Mouse (Mus musculus): Measurements from ENCODE around the gene Upk1a. TPM values are rescaled to one million over a fixed set of nuclear protein-coding genes. Genes with fewer than 3 reads are reported as not detected.

Gene Upk1a
- polyA plus RNA-seq, 1 experiment from 2014 or later, result 7.3 TPM

DNA sequence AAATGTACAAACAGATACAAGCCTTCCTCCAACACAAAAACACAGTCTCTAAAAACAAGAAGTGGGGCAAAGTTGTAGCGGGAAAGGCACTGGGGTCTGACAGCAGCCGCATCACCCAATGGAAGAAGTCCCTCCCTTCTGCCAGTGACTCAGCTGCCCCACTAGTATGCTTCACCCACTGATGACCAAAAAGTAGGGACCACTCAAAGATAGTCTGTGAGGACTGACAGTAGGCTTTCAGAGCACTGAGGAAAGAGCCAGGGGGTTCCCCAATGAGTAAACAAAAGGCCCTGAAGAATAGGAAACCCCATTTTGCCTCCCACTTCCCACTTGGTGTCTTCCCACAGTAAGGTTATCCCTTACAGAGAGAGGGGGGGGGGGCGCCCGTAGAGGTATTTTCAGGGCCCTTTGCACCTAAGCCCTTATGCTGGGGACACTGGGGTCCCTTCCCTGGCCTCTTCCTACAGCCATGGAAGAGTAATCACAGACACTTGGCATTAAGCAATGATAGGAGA, 18.1 kb downstream of the Upk1a start:
- H3K9me3 ChIP-seq (ENCODE audit: control insufficient read depth, low read length), result no peaks in the 10 kb centered on the region; the same call in 1 of the 2 replicates
- no peak overlapping the region for H3K9ac ChIP-seq (ENCODE audit: low read depth, low read length)
- no peaks in the 10 kb centered on the region for H3K36me3 ChIP-seq (ENCODE audit: control insufficient read depth, insufficient read depth, low read length)
- 68% methylated on average over 4 of the region's 4 CpGs for WGBS
- ATAC-seq, result no peak
- H3K4me1 ChIP-seq (ENCODE audit: control insufficient read depth, insufficient read depth, low read length), result peaks cover 13% of the 10 kb centered on the region
- H3K27me3 ChIP-seq (replicated peaks; ENCODE audit: control insufficient read depth, insufficient read depth, low read length), result no peaks in the 10 kb centered on the region
- no peak overlapping the region for H3K4me3 ChIP-seq (ENCODE audit: low read length)
- no peak overlapping the region for H3K27ac ChIP-seq (ENCODE audit: low read length)
- H3K4me2 ChIP-seq (ENCODE audit: low read depth, low read length), result no peak overlapping the region

DNA sequence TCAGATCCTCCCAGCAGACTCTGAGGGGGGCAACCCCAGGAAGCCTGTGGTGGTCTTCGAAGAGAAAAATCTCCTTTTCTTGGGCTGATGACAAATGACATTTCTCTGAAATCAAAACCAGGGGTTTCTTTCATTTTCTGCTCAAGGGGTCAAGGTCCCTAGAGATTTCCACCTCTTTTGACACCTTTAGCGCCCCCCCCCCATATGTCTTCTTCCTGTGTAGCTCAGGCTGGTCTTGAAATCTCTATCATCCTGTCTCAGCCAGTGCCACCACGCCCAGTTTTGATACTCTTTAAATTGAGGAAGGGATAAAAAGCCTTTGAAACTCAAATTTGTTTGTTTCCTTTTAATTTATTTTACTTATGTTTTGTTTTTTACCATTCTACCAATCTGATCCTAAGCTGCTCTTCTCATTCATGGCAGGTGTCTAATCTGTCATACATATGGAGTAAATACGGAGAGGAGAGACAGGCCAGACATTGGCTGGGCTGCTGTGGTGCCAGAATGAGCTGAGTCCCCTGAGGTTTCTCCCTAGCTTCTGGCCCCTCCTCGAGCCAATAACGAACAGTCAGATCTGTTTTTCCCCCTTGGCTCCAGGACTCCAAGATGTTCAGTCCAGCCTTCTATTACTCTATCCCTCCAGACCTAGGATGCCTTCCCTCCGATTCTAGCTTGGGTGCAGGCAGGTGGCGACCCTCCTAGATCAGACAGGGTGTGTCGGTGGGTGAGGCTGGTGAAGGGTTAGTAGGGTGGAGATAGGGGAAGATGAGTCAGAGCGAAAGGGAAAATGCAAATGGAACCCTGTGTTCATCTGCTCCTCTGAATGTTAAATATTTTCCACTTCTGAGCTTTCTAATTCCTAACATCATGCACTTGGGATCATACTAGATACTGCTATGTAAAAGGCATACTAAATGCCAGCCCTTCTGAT, 18.8 kb downstream of the Upk1a start:
- Histone ChIP-seq H3K9ac (ENCODE audit: low read depth, low read length) (no peak overlapping the region), H3K9me3 (ENCODE audit: control insufficient read depth, low read length) (no peaks in the 10 kb centered on the region; the same call in 1 of the 2 replicates)
- 70% methylated on average over 10 of the region's 10 CpGs for WGBS

DNA sequence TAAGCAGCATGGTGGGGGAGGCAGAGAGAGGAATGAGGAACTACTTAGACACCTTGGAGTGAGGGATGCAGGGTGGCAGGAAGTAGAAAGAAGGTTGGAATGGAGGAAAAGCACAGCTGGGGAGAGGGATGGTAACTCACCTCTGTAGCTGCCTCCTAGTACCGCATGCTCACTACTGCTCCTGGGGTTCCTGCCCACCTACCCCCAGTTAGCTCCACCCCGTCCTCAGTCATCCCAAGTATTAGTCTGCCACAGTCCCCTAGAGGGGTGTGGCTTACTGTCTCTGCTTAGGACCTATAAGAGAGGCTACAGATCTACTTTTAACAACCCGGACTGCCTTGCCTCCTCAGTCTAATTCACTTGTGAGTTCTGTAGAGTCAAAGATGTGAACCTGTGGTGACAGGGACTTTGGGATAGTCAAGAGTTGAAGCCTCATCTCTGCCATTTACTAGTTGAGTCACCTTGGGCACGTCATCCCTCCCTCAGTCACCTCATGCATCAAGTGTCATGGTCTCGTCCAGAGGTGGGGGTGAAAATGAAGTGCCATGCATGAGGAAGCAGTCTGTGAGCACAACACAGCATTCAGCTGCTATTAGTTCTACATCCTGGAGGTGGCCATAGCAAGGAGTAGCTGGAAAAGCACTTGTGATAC, 19.7 kb downstream of the Upk1a start:
- Histone ChIP-seq H3K36me3 (ENCODE audit: control insufficient read depth, insufficient read depth, low read length) (no peaks in the 10 kb centered on the region), H3K27me3 (replicated peaks; ENCODE audit: control insufficient read depth, insufficient read depth, low read length) (no peaks in the 10 kb centered on the region), H3K27ac (ENCODE audit: low read length) (no peak overlapping the region), H3K4me3 (ENCODE audit: low read length) (no peak overlapping the region), H3K4me2 (ENCODE audit: low read depth, low read length) (no peak overlapping the region), H3K9ac (ENCODE audit: low read depth, low read length) (no peak overlapping the region), H3K4me1 (ENCODE audit: control insufficient read depth, insufficient read depth, low read length) (peaks cover 11% of the 10 kb centered on the region), H3K9me3 (ENCODE audit: control insufficient read depth, low read length) (no peaks in the 10 kb centered on the region)
- ATAC-seq, result no peak
- 51% methylated on average over 5 of the region's 5 CpGs for WGBS

More for the DNA sequence above, 18.8 kb downstream of the Upk1a start:
- ATAC-seq, result no peak
- Histone ChIP-seq H3K36me3 (ENCODE audit: control insufficient read depth, insufficient read depth, low read length) (no peaks in the 10 kb centered on the region), H3K4me1 (ENCODE audit: control insufficient read depth, insufficient read depth, low read length) (peaks cover 11% of the 10 kb centered on the region), H3K27ac (ENCODE audit: low read length) (no peak overlapping the region), H3K4me3 (ENCODE audit: low read length) (no peak overlapping the region), H3K27me3 (replicated peaks; ENCODE audit: control insufficient read depth, insufficient read depth, low read length) (no peaks in the 10 kb centered on the region), H3K4me2 (ENCODE audit: low read depth, low read length) (no peak overlapping the region)

DNA sequence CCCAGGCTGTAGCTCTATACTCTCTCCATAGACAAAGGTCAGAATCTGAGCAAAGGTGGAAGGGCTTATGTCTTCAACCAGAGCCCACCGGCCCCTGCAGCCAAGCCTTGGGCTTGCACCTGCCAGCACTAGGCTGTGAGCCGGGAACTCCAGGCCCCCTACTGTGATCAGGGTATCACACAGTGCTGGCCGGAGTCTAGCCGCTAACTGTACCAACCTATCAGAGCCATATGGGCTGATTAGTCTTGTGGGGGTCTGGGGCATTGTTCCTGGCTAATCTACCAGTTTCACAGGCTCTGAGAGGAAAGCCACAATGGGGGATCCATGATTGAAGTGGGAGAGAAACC, 21.1 kb downstream of the Upk1a start:
- WGBS, result 69% methylated on average over 4 of the region's 4 CpGs
- Histone ChIP-seq H3K4me3 (ENCODE audit: low read length) (no peak overlapping the region), H3K4me1 (ENCODE audit: control insufficient read depth, insufficient read depth, low read length) (peaks cover 23% of the 10 kb centered on the region), H3K4me2 (ENCODE audit: low read depth, low read length) (no peak overlapping the region), H3K27ac (ENCODE audit: low read length) (no peak overlapping the region), H3K9me3 (ENCODE audit: control insufficient read depth, low read length) (no peaks in the 10 kb centered on the region), H3K27me3 (replicated peaks; ENCODE audit: control insufficient read depth, insufficient read depth, low read length) (no peaks in the 10 kb centered on the region), H3K9ac (ENCODE audit: low read depth, low read length) (no peak overlapping the region), H3K36me3 (ENCODE audit: control insufficient read depth, insufficient read depth, low read length) (no peaks in the 10 kb centered on the region)
- no peak for ATAC-seq

DNA sequence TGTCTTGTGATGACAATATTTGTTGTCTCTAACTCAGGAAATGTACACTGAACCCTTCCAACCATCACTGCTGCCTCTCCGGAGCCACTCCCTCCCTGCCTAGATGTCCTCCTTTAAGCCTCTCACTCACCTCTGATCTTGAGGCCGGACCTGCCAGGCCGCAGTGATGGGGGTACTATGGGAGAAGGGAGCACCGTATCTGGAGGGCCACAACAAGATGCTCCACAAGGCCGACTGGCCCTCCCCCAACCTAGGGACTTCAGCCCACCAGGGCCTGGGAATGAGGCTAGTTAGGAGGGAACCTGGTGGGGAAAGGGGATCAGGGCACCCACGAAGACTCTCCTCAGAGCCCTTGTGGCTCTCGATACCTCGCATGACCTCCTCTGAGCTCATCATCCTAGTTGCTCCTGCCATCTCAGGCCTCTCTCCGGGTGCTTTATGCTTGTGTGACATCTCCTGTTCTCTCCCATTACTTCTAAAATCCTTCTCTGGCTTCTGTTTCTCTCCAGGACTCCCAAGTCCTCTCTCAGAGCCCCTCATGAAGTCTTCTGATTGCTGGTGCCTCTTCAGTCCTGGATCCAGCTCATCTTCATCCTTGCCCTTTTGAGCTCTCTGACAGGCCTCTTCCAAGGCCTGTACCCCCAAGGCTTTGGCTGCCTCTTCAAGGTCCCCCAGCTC, 21.6 kb downstream of the Upk1a start:
- no peaks in the 10 kb centered on the region for H3K27me3 ChIP-seq (replicated peaks; ENCODE audit: control insufficient read depth, insufficient read depth, low read length)
- H3K4me3 ChIP-seq (ENCODE audit: low read length), result peak overlapping the region; percentile 98
- ATAC-seq, result no peak
- H3K27ac ChIP-seq (ENCODE audit: low read length), result no peak overlapping the region
- H3K9ac ChIP-seq (ENCODE audit: low read depth, low read length), result peak overlapping the region; percentile 95; the same call in 1 of the 2 replicates
- H3K9me3 ChIP-seq (ENCODE audit: control insufficient read depth, low read length), result no peaks in the 10 kb centered on the region
- WGBS, result 83% methylated on average over 9 of the region's 9 CpGs
- H3K4me2 ChIP-seq (ENCODE audit: low read depth, low read length), result peak overlapping the region; percentile 87
- H3K4me1 ChIP-seq (ENCODE audit: control insufficient read depth, insufficient read depth, low read length), result peaks cover 24% of the 10 kb centered on the region
- H3K36me3 ChIP-seq (ENCODE audit: control insufficient read depth, insufficient read depth, low read length), result no peaks in the 10 kb centered on the region

DNA sequence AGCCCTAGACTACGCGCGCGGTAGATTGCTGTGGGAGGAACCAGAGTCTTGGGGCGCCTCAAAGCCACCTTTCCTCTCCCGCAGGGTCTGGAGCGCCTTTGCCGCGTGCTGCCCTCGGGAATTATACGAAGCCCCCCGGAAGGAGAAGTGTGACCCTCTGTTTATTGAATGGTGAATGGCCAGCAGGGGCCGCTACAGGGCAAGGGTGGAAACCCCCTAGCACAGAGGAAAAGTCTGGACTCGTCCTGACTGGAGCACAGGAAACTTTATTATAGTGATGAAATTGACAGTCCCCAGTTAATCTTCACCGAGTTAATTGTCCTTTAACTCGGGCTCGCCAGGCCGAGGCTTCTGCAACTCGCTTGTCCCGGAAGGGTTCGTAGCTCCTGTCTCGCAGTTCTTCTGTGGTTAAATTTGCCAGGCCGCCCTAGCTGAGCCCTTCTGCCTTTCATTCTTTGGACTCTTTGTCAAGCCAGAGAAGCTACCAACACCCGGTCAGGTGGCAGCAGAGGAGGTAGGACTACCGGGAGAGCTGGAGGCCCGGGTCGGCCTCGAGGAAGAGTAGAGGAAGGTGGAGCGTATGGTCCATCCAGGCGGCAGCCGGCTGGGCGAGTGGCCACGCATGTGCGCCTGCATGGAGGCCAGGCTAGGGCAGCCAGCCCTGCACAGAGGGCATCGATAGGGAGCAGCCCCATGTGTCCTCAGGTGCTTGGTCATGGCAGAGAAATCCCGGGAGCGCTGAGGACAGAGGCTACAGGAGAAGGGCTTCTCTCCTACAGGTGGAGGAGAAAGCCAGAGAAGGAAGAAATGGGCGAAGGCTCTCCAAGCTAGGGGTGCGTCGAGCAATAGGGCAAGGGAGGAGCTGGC, 23.0 kb downstream of the Upk1a start:
- H3K4me1 ChIP-seq (ENCODE audit: control insufficient read depth, insufficient read depth, low read length), result peaks cover 24% of the 10 kb centered on the region
- H3K9me3 ChIP-seq (ENCODE audit: control insufficient read depth, low read length), result no peaks in the 10 kb centered on the region
- peak; percentile 76 for ATAC-seq
- H3K4me2 ChIP-seq (ENCODE audit: low read depth, low read length), result peak overlapping the region; percentile 87
- peak overlapping the region; percentile 95 for H3K9ac ChIP-seq (ENCODE audit: low read depth, low read length)
- H3K36me3 ChIP-seq (ENCODE audit: control insufficient read depth, insufficient read depth, low read length), result peaks cover 8% of the 10 kb centered on the region
- 18% methylated on average over 40 of the region's 40 CpGs for WGBS
- no peaks in the 10 kb centered on the region for H3K27me3 ChIP-seq (replicated peaks; ENCODE audit: control insufficient read depth, insufficient read depth, low read length)
- peak overlapping the region; percentile 98 for H3K4me3 ChIP-seq (ENCODE audit: low read length)
- peak overlapping the region; percentile 96 for H3K27ac ChIP-seq (ENCODE audit: low read length)

DNA sequence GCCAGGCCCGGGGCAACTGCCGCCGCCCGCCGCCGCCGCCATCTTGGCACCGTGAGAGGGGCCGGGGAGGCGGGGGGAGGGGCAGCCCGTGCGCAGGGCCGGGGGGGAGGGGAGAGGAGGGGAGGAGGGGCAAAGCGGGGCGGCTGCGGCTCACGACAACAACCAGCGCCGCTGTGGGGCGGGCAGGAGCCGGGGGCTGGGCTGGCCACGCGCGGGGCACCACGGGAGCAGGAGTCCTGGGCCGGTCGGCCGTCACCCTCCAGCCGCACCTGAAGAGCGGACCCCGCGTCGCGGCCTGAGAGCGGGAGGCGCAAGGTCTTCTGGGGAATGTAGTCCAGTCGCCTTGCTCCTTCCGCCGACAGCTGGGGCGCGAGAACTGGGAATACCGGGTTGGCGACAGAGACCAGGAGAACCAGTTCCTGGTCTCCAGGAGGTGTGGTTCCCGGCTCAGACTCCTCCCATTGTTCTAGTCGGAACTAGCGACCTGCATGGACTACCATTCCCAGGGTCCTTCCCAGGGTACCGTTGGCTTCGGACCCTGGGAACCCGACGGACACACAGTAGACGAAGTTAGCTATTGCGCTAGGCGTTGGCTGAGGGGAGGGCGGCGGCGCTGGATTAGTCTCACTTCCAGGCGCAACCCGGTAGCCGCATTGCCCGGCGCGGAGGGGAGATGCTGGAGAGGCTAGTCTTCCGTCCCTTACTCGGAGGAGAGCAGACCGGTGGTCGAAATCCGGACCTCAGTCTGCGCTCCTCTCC, 23.8 kb downstream of the Upk1a start, which contains the start of gene Kmt2b:
TSS of gene Kmt2b (minus strand) at position 51 of the 759 bp plus-strand sequence.
- Histone ChIP-seq H3K9me3 (ENCODE audit: control insufficient read depth, low read length) (no peaks in the 10 kb centered on the region), H3K4me1 (ENCODE audit: control insufficient read depth, insufficient read depth, low read length) (peaks cover 22% of the 10 kb centered on the region), H3K27me3 (replicated peaks; ENCODE audit: control insufficient read depth, insufficient read depth, low read length) (no peaks in the 10 kb centered on the region), H3K9ac (ENCODE audit: low read depth, low read length) (peak within 1 kb of the TSS; percentile 95), H3K4me2 (ENCODE audit: low read depth, low read length) (peak within 1 kb of the TSS; percentile 87), H3K4me3 (ENCODE audit: low read length) (peak within 1 kb of the TSS; percentile 98), H3K27ac (ENCODE audit: low read length) (peak within 1 kb of the TSS; percentile 96), H3K36me3 (ENCODE audit: control insufficient read depth, insufficient read depth, low read length) (peaks cover 16% of the 10 kb centered on the region)
- ATAC-seq, result peak; percentile 94
- WGBS, result 0% methylated on average over 51 of the region's 68 CpGs

Data from intestine, embryonic 16.5 days (tissue).